Mouse (Mus musculus): Measurements from ENCODE around the gene Cd3eap.

Gene Cd3eap

GRCm38 (mm10) chr7:19361720-19362119 is 2.4 kb upstream of the Cd3eap start:
- peak; percentile 80 for DNase-seq

- peak; percentile 96 for DNase-seq
These were observed 1.7 kb upstream of the Cd3eap start for GRCm38 (mm10) chr7:19360944-19361343.

- peak; percentile 80 for DNase-seq
These were observed 784 bp upstream of the Cd3eap start for GRCm38 (mm10) chr7:19359892-19360641.

- DNase-seq = no peak
These were observed 649 bp downstream of the Cd3eap start for GRCm38 (mm10) chr7:19358634-19359033.

GRCm38 (mm10) chr7:19357381-19358375 is 1.6 kb downstream of the Cd3eap start:
- no peak for DNase-seq

- DNase-seq = no peak
These were observed 3.0 kb downstream of the Cd3eap start for GRCm38 (mm10) chr7:19356311-19356710.

GRCm38 (mm10) chr7:19354991-19355390 is 4.3 kb downstream of the Cd3eap start:
- no peak for DNase-seq

- DNase-seq = no peak
These were observed 9.1 kb downstream of the Cd3eap start for GRCm38 (mm10) chr7:19350221-19350620.

- no peak for DNase-seq
These were observed 9.9 kb downstream of the Cd3eap start for GRCm38 (mm10) chr7:19349188-19349915.

GRCm38 (mm10) chr7:19344938-19345471 is 14.3 kb downstream of the Cd3eap start:
- peak; percentile 99 for DNase-seq

- no peak for DNase-seq
These were observed 14.9 kb downstream of the Cd3eap start, which contains the start of gene Ercc1 for GRCm38 (mm10) chr7:19344237-19344847. Gene Ercc1, plus strand, starts transcription at chr7:19344778.

- peak; percentile 83 for DNase-seq
These were observed 16.0 kb downstream of the Cd3eap start for GRCm38 (mm10) chr7:19343210-19343808.

GRCm38 (mm10) chr7:19342481-19343027 is 16.7 kb downstream of the Cd3eap start:
- DNase-seq = peak; percentile 89

GRCm38 (mm10) chr7:19341761-19342409 is 17.4 kb downstream of the Cd3eap start:
- DNase-seq = no peak

- no peak for DNase-seq
These were observed 18.0 kb downstream of the Cd3eap start for GRCm38 (mm10) chr7:19341250-19341649.

GRCm38 (mm10) chr7:19338596-19338995 is 20.7 kb downstream of the Cd3eap start:
- no peak for DNase-seq

GRCm38 (mm10) chr7:19338060-19338459 is 21.2 kb downstream of the Cd3eap start:
- DNase-seq = no peak

- DNase-seq = no peak
These were observed 22.2 kb downstream of the Cd3eap start for GRCm38 (mm10) chr7:19337122-19337521.

- peak; percentile 66 for DNase-seq
These were observed 23.7 kb downstream of the Cd3eap start for GRCm38 (mm10) chr7:19335583-19335982.

GRCm38 (mm10) chr7:19332709-19333352 is 26.5 kb downstream of the Cd3eap start:
- DNase-seq = peak; percentile 54

All from kidney, adult 9 months (tissue).